Mouse (Mus musculus): ENCODE data around the gene Serpina6. TPM values are rescaled to one million over a fixed set of nuclear protein-coding genes. Genes with fewer than 3 reads are reported as not detected.

The Serpina6 gene
- polyA plus RNA-seq (2012; rRNA removed) = not detected in 2 replicates

DNA sequence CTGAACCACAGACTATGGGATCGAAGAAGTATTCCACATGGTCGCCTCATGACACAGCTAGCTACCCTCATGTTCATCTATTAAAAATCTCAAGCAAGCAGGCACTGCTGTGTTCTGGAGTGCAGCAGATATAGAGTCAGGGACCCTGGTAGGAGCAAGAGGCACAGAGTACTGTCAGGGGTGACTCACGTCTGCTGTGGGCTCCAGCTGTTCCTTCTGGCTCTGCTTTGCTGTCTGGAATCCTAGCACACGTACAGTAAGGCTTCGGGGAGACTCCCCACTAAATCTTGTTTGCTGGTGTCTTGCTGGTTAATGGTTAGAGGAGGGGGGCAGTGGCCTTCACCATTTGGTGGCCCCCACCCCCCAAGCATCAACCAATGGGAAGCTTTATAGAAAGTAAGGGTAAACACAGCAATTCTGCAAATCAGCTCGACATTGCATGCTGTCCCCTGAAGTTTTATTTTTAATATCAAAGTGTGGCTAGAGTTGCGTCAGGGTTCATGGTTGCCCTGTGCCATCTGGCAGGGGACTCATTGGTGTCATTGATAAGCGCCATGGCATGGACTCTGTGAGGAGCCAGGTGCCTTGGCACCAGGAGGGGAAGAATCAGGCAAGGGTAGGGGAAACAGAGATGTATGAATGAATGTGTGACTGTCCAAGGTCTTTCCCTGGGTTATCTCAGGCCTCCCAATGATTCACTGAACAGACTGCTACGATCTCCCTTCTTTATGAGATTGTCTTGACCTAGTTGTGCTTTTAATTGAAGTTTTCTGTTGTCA is at the start of gene Serpina6:
Serpina6 (minus strand) TSS at position 365 of the 779 bp plus-strand sequence.

DNA sequence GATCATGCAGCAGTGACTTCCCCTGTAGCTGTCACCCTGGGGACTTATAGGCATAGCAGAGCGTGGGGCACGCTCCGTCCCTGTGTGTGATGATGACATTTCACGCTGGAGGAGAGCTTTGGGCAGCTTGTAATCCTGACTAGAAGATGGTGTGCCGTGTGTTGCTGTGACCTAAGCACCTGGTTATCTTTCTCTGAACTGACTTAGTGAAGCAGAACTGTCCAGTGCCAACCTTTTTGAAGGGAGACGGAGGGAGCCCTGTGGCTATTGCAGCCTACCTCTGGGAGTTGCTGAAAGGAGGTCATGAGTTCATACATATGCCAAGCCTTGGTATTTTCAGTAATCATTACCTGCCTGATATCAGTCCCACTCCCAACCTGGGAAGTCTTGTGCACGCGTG is 38.4 kb upstream of the Serpina6 start, which contains the start of gene Serpina1f:
Serpina1f (minus strand) TSS at position 101 of the 400 bp plus-strand sequence.

DNA sequence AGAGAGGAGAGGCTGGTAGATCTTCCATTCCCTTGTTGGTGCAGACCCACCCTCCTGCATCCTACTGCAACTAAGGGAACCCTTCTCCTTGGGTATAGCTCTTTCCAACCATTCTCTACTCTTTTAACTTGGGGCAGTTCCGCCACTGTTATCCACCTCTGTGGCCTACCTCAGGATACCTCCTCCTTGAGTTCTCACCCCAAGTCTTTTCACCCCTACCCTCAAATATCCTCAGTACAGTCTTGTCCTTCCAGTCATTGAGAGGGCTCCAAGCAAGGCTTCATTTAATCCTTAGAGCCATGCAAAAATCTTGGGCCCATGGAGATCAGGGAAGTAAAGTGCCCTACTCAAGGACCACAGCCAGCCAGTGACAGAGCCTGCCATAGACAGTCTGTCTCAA is 19.0 kb upstream of the Serpina6 start, which contains the start of gene Serpina16:
Serpina16 (minus strand) TSS at position 101 of the 400 bp plus-strand sequence.

GRCm38 (mm10) chr12:103631203-103631612 is 25.8 kb downstream of the Serpina6 start, which contains the start of gene Serpina10:
Gene Serpina10, minus strand, starts transcription at chr12:103631444.

Other genes with a start within 250 kb of the Serpina6 start
- 0.30 and 0.44 TPM in 2 replicates for gene 9330161L09Rik, start 249.4 kb downstream of the Serpina6 start, polyA plus RNA-seq (2012; rRNA removed)
- 8.1 and 10.2 TPM in 2 replicates for gene Ddx24, start 231.4 kb downstream of the Serpina6 start, polyA plus RNA-seq (2012; rRNA removed)
- gene Ifi27, start 223.0 kb downstream of the Serpina6 start, polyA plus RNA-seq (2012; rRNA removed) = 205 and 246 TPM in 2 replicates
- gene Ifi27l2a, start 213.5 kb downstream of the Serpina6 start, polyA plus RNA-seq (2012; rRNA removed) = 250 and 292 TPM in 2 replicates
- gene Ifi27l2b, start 200.0 kb downstream of the Serpina6 start, polyA plus RNA-seq (2012; rRNA removed) = 45.5 and 67.7 TPM in 2 replicates
- 0.06 and 0.09 TPM in 2 replicates for gene Ppp4r4, start 124.9 kb downstream of the Serpina6 start, polyA plus RNA-seq (2012; rRNA removed)
- gene Serpina10, start 25.8 kb downstream of the Serpina6 start, polyA plus RNA-seq (2012; rRNA removed) = not detected in 2 replicates
- 0.42 TPM in 1 of 2 replicates, not detected in the other for gene Serpina16, start 18.9 kb upstream of the Serpina6 start, polyA plus RNA-seq (2012; rRNA removed)
- 0.72 TPM in 1 of 2 replicates, not detected in the other for gene Serpina1f, start 38.3 kb upstream of the Serpina6 start, polyA plus RNA-seq (2012; rRNA removed)
- gene Serpina1d, start 116.4 kb upstream of the Serpina6 start, polyA plus RNA-seq (2012; rRNA removed) = 0.31 TPM in 1 of 2 replicates, not detected in the other
- gene Serpina1b, start 173.2 kb upstream of the Serpina6 start, polyA plus RNA-seq (2012; rRNA removed) = 0.69 and 1.6 TPM in 2 replicates
- 0.70 and 1.6 TPM in 2 replicates for gene Serpina1a, start 206.3 kb upstream of the Serpina6 start, polyA plus RNA-seq (2012; rRNA removed)
- 0.96 TPM in 1 of 2 replicates, not detected in the other for gene Serpina1c, start 247.7 kb upstream of the Serpina6 start, polyA plus RNA-seq (2012; rRNA removed)

Data from stomach, adult 2 months (tissue).